Mouse (Mus musculus) heart, postnatal 0 days (tissue): Measurements from ENCODE around the gene Stag2.

Source experiments
- CTCF ChIP-seq: IDR thresholded peaks from 2 replicates; pipeline ENCODE4 v1.5.1; 2016; ENCODE audit warnings: antibody characterized with exemption, control low read depth, low read depth
- EP300 ChIP-seq: IDR thresholded peaks from 2 replicates; pipeline ENCODE4 v1.6.1; 2016; ENCODE audit warnings: antibody characterized with exemption, low read depth

DNA sequence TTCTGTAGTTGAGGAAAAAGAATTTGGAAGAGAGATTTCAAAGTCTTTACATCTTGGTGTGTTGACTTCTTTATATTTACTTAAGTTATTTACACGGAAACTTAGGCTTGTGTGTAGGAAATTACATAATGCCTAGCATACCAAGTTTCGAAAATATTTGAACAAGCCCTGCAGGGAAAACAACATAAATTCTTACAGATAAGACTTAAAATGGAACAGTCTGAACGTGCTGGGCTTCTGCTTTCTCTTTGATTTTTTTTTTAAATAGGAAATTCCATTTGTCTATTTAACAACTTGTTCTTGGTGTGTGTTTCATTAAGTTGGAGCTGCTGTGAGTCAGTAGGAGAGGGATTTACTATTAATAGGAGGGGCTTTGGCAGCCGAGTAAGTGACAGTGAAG, 3.9 kb downstream of the Stag2 start:
- TF ChIP-seq CTCF, result no peak
- no peak for TF ChIP-seq EP300
